Mouse (Mus musculus): ENCODE results near the gene Adgrg5.

GRCm38 (mm10) chr8:94950046-94950445 lies 26.6 kb downstream of the Adgrg5 start:
- no peak for TF ChIP-seq POLR2A (IDR thresholded peaks at IDR 0.05; ENCODE audit: control insufficient read depth, extremely low read depth, insufficient read depth, low read length, poor library complexity)
- peak; percentile 64; the same call in 1 of the 2 replicates for TF ChIP-seq CTCF (IDR thresholded peaks at IDR 0.05; ENCODE audit: borderline replicate concordance, control insufficient read depth, extremely low read depth, insufficient read depth, low read length, poor library complexity)

Measured in thymus, adult 2 months (tissue).